Mouse (Mus musculus): ENCODE measurements around the gene Nol10. TPM values are rescaled to one million over a fixed set of nuclear protein-coding genes. Genes with fewer than 3 reads are reported as not detected.
A peak's percentile ranks its signal among the peaks of the same experiment; 100 is the strongest.

Gene Nol10
- total RNA-seq, 2 experiments from 2014 or later: 8.0 to 9.8 TPM

DNA sequence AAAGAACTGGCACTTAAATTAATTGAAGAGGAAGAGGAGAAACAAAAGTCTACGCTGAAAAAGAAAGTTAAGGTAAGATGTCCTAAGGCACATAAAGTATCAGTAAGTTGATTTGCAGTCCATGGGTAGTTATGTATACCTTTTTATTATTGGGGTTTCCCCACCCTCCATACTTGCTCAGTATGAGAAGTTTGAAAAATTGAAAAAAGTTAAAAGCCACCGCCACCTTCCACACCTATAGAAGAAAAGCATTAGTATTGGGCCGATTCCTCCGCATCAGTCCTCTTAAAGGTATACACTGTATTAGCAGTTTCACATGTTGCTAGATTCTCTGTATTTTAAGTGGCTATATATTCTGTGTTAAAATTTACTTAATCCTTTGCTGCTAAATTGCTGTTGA is 58.6 kb downstream of the Nol10 start:
- no peak for DNase-seq (ENCODE audit: low spot score)

DNA sequence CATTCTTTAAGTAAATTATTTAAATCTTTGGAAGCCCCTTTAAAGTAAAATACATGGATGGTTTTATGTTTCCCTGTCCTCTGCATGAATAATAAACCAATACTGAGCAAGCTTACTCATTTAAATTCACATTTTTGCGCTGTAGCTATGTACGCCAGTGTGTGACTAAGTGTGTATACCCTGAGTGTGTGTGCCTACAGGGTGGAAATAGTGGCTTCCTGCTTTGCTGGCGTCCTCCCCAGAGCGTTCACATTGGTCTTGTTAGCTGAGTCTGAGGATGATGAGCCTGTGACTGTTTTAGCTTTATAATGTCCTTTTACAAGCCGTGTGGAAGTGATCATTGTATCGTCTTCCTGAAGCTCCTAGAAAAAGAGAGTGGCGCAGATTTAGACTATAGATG is 60.1 kb downstream of the Nol10 start:
- no peak for DNase-seq (ENCODE audit: low spot score)

GRCm38 (mm10) chr12:17411242-17411641 is 63.0 kb downstream of the Nol10 start:
- no peak for DNase-seq (ENCODE audit: low spot score)

GRCm38 (mm10) chr12:17411797-17412526 is 63.7 kb downstream of the Nol10 start:
- no peak for DNase-seq (ENCODE audit: low spot score)

- DNase-seq (ENCODE audit: low spot score): no peak
These were observed 66.5 kb downstream of the Nol10 start for GRCm38 (mm10) chr12:17414734-17415133.

DNA sequence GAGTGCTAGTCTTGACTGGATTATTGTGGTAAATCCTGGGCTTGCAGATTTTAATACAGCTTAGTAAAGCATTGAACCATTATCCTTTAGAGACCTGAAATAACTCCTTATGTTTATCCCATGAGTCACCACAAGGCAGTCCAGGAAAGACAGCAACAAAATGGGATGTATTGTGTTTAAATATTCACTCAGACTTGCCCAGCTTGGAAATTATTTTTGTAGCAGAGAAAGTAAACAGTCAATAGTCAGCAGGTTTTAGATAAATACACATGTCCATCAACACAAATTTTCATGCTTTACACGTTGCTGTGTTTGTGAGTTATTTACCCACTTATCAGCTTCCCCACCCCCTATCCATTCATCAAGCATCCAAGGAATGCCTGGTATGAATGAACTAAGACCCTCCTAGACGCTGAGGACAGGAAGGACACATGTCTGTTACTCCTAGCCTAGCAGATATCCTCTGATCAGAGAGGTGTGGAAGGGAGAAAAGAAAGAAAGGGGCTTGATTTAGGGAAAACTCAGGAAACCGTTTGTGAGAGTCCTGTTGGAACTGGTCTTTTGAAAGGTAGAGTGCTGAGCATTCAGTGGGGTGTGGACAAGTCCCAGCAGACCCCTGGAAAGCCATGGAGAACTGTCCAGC is 72.0 kb downstream of the Nol10 start:
- DNase-seq (ENCODE audit: low spot score): no peak

DNA sequence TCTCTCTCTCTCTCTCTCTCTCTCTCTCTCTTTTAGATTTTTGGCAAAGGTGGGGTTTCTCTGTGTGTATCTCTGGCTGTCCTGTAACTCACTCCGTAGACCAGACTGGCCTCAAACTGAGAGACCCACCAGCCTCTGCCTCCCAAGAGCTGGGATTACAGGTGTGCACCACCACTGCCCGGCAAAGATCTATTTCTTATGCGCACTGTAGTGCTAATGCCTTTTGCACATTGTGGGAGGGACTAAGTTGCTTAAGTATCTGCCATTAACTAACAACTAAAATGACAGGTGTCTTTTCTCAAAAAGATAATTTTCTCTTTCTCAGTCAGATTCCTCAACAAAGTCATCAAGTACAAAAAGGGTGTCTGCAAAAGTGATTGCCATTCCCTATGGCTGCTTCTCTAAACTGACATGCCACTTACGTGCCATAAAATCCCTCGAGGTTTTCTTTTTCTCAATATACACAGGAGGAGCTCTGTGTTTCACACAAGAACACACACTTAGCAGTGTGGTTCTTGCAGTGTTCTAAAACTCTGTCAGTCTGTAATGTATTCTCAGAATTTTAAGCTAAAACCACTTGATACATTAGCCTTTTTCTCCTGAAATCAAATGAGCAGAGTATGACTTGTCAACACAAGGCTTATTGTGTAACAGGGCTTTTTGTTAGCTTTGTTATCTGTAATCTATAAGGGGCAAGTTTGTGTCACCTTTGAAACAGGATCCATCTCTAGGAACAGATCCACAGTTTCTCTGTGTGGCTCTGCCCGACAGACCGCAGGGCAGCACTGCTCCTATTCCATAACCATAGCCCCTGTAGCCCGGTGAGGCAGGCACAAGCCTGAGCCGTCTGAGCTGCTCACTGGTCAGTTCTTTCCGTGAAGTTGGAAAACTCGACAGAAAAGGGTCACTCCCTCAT is 77.3 kb downstream of the Nol10 start:
- no peak for DNase-seq (ENCODE audit: low spot score)

- no peak for DNase-seq (ENCODE audit: low spot score)
These were observed 78.5 kb downstream of the Nol10 start for GRCm38 (mm10) chr12:17426735-17427134.

DNA sequence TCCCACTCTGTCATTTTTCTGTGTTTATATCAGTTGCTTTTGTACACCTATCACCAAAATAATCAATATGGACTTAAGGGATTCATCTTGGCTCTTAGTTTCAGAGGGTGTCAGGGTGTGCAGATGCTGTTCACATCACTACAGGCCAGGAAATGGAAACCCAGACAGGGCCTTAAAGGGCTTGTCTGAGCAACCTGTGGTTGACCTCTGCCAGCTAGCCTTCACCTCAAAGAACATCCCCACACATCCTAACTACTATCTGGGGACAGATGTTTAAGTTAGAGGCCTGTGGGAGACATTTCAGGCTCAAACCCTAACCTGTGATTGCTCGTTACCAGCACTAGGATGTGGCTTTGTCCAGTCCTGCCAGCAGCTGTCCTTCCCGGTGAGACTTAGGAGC is 82.3 kb downstream of the Nol10 start:
- DNase-seq (ENCODE audit: low spot score): no peak

- DNase-seq (ENCODE audit: low spot score): no peak
These were observed 82.9 kb downstream of the Nol10 start for GRCm38 (mm10) chr12:17431166-17431565.

- DNase-seq (ENCODE audit: low spot score): no peak
These were observed 83.6 kb downstream of the Nol10 start for GRCm38 (mm10) chr12:17431812-17432332.

GRCm38 (mm10) chr12:17433712-17434111 is 85.5 kb downstream of the Nol10 start:
- no peak for DNase-seq (ENCODE audit: low spot score)

GRCm38 (mm10) chr12:17436471-17436870 is 88.2 kb downstream of the Nol10 start:
- DNase-seq (ENCODE audit: low spot score): no peak

DNA sequence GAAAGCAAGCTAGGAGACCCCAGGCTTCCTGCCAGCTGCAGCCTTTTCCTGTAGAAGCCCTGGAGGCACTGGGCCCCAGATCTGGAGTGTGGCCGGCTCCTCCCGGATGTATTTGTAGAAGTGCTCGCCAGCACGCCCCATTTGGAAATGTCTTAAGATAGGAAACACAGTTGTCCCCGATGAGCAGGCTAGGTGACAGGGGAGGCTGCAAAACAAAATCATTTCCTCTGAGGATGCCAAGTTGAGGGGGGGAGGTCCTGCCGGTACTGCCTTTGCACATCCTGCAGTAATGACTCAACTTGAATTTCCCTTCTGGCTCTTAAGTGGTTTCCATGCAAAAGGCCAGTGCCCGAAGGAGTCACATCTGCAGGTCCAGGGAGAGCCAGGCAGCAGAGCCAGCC is 92.0 kb downstream of the Nol10 start:
- DNase-seq (ENCODE audit: low spot score): peak; percentile 29

GRCm38 (mm10) chr12:17441495-17441894 is 93.2 kb downstream of the Nol10 start:
- no peak for DNase-seq (ENCODE audit: low spot score)

DNA sequence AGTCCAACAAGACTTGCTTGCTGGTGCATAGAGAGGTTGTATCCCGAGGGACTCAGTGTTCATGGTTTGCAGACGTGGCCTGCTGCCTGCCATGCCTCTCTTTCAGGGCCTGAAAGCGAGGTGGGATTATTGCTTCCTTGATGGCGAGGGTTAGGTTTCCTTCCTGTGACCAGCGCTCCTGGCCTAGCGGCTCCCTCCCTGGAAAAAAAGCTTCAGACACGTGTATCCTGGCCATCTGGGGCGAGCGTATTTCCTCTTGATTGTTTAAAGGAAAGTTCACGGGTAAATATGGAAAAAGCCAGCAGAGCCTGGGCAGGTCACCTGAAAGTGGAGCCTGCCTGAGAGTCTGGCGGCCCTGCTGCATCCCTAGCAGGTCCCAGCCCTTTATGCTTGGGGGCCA is 96.1 kb downstream of the Nol10 start:
- no peak for DNase-seq (ENCODE audit: low spot score)

DNA sequence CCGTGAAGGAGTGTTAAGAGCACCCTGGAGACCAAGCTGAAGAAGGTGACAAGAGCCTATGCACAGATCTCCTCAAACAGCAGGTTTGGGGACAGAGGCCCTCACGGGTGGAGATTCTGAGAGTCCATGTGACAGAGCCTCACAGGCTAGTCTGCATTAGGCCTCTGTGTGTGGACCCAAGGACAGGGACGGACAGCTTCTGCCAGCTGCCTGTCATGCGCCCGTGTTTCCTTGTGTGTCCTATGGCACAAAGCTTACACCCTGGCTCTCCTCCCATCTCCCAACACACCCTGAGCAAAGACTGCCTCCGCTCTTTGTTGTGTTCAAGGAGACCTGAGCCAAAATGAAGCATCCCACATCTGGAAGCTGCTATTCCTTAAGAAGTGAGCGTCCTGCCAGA is 97.0 kb downstream of the Nol10 start:
- DNase-seq (ENCODE audit: low spot score): no peak

- peak; percentile 36 for DNase-seq (ENCODE audit: low spot score)
These were observed 100.5 kb downstream of the Nol10 start for GRCm38 (mm10) chr12:17448781-17449180.

- DNase-seq (ENCODE audit: low spot score): no peak
These were observed 101.4 kb downstream of the Nol10 start for GRCm38 (mm10) chr12:17449661-17450091.

DNA sequence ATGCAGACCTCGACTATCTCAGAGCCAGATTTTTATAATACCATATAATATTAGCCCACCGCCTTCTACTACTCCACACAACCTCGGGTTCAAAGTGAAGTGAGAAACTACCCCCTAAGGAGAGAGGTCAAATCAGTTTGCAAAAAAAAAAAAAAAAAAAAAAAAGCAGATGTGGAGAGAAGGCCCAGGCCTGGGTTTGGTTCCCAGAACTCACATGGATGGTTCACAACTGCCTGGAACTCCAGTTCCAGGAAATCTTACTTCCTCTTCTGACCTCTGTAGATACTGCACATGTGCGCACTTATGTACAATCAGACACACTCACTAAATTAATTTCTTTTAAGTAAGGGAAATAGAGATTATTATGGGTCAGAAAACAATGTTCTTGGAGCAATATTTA is 102.2 kb downstream of the Nol10 start:
- DNase-seq (ENCODE audit: low spot score): no peak

DNA sequence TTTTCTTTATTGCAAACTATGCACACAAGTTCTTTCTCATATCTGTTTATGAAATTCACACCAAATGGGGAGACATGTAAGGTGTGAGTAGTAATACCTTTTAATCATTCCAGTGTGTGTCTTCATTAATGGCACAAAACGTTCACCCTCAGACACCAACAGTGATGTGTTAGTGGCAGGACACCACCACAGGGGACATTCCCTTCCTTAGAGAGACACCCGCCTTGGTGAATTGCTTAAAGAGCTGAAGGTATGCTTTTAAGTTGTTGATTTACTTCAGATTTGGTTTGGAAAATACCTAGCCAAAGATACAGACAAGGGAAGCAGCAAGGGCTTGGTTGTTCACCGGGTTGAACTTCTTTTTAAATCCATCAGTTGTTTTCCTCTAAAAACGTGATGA is 102.7 kb downstream of the Nol10 start:
- DNase-seq (ENCODE audit: low spot score): no peak

- no peak for DNase-seq (ENCODE audit: low spot score)
These were observed 104.0 kb downstream of the Nol10 start for GRCm38 (mm10) chr12:17452273-17452672.

Measured in gastrocnemius, adult 18-20 months (tissue).